Mouse (Mus musculus) colon, adult 2 months (tissue): ENCODE results near the gene Mrpl48. TPM values are rescaled to one million over a fixed set of nuclear protein-coding genes. Genes with fewer than 3 reads are reported as not detected.

Experiments used
- polyA plus RNA-seq: library from polyadenylated mRNA; depleted of rRNA; stranded (reverse); fragments of >200 nt; gene quantifications from 2 replicates; pipeline ENCODE4 v1.2.3, GENCODE M21; 2012; rRNA removed

Mrpl48 gene
- 5.0 and 6.0 TPM in 2 replicates for polyA plus RNA-seq

DNA sequence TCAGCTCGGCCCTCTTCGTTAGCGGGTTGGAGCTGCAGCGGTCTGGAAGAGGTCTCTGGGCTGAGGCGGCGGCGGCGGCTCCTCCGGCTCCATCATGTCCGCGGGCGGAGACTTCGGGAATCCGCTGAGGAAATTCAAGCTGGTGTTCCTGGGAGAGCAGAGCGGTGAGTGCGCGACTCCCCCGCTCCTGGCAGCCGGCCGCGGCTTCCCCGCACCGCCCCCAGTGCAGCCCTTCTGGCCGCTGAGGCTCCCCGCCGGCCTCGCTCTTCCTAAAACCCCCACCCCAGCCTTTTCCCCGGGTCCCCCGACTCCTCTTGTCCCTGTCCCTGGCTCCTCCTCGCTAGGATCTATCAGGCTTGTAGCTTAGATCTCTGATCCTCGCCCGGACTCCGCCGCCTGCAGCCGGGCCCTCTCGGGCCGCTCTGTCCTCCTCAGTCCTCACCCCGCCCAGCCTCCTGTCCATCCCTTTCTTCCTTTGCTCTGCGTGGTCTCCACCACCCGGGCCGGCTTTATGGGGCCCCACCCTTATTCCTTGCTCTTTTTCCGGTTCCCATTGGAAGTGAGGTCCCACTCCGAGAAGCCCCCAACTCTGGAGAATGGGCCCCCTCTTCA is at the start of gene Mrpl48:
Gene Mrpl48, minus strand, starts transcription at position 172 of the 612 bp plus-strand sequence.

GRCm38 (mm10) chr7:100607214-100608129 is 629 bp downstream of the Mrpl48 start, which contains the start of gene Rab6a:
TSS of gene Rab6a (plus strand) at chr7:100607410.

GRCm38 (mm10) chr7:100536804-100537518 is 71.1 kb downstream of the Mrpl48 start, which contains the start of gene Coa4:
TSS of gene Coa4 (plus strand) at chr7:100537071.

DNA sequence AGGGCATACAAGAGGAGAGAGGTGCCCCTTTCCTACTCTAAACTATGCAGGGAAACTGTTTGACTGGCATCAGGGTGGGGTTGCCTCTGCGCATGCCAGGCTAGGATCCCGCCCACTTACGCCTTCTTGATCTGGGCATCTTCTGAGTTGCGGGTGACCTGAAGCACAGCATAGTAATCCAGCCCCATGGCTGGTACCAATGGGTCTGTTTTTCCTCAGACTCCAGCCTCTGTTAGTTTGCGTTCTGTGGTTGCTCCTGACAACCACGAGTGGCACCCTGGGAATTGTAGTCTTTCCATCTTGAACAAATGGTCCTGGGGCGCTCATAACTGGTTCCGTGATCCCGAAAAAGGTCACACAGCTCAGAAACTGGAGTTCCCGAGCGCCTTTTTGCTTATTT is 93.5 kb downstream of the Mrpl48 start, which contains the start of gene Dnajb13:
Gene Dnajb13, minus strand, starts transcription at position 388 of the 400 bp plus-strand sequence.

Other genes with a start within 250 kb of the Mrpl48 start
- gene C2cd3, start 236.1 kb downstream of the Mrpl48 start, polyA plus RNA-seq = 15.9 and 16.0 TPM in 2 replicates
- gene Ppme1, start 236.0 kb downstream of the Mrpl48 start, polyA plus RNA-seq = 107 and 124 TPM in 2 replicates
- gene Ucp3, start 135.3 kb downstream of the Mrpl48 start, polyA plus RNA-seq = 0.22 and 0.38 TPM in 2 replicates
- gene Ucp2, start 115.0 kb downstream of the Mrpl48 start, polyA plus RNA-seq = 1,003 and 1,075 TPM in 2 replicates
- gene Dnajb13, start 93.3 kb downstream of the Mrpl48 start, polyA plus RNA-seq = 0.08 and 0.14 TPM in 2 replicates
- 20.7 and 22.8 TPM in 2 replicates for gene Coa4, start 71.2 kb downstream of the Mrpl48 start, polyA plus RNA-seq
- 51.5 and 58.8 TPM in 2 replicates for gene Rab6a, start 891 bp downstream of the Mrpl48 start, polyA plus RNA-seq
- 34.6 and 43.4 TPM in 2 replicates for gene Plekhb1, start 54.1 kb upstream of the Mrpl48 start, polyA plus RNA-seq
- 54.0 and 59.4 TPM in 2 replicates for gene Fam168a, start 98.3 kb upstream of the Mrpl48 start, polyA plus RNA-seq